Mouse (Mus musculus) right cerebral cortex, adult 18-20 months (tissue): Measurements from ENCODE around the gene Ythdf2.
"Not testable (repeated sequence)": the region's sequence is repeated elsewhere in the genome, so short reads cannot be mapped to it uniquely, and the experiment has no call there.

ENCODE experiments used
- DNase-seq: peaks from one replicate; pipeline ENCODE4 v3.0.0; 2022; ENCODE audit warnings: mixed read lengths

Gene Ythdf2

DNA sequence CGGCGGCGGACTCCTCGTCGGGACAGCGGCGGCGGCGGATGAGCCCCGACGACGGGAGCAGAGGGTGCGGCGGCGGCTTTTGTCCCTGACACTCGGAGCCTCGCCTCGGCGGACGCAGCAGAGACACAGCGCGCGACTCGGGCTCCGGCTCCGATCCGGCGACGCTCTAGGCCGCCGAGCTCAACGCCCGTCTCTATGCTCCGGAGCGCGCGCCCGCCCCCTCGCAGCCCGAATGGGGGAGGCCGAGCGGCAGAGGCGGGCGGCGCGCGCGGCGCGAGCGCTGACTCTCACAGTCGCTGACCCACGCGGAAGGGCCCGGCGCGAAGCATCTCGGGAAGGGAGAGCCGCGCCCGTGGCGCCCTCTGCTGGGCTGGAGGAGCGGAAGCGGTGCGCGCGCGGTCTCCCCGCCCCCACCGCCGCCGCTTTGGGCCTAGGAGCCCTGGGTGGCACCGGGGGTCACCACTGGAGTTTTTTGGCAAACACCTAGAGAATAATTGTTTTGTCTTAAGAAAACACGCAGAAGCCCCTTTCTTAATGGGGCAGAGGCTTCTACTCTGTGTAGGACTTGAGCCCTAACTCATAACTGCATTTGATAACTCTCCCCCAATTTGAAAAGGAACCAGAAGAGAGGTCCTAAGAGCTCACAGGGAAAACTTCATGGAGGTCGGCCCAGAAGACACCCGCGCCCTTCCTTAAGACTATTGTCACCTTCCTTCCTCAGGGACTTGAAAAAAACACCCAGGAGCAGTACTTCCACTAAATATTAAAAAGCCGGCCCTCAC lies at the start of gene Ythdf2:
Gene Ythdf2, minus strand, starts transcription at position 351 of the 782 bp plus-strand sequence.
- DNase-seq = peak; percentile 96

DNA sequence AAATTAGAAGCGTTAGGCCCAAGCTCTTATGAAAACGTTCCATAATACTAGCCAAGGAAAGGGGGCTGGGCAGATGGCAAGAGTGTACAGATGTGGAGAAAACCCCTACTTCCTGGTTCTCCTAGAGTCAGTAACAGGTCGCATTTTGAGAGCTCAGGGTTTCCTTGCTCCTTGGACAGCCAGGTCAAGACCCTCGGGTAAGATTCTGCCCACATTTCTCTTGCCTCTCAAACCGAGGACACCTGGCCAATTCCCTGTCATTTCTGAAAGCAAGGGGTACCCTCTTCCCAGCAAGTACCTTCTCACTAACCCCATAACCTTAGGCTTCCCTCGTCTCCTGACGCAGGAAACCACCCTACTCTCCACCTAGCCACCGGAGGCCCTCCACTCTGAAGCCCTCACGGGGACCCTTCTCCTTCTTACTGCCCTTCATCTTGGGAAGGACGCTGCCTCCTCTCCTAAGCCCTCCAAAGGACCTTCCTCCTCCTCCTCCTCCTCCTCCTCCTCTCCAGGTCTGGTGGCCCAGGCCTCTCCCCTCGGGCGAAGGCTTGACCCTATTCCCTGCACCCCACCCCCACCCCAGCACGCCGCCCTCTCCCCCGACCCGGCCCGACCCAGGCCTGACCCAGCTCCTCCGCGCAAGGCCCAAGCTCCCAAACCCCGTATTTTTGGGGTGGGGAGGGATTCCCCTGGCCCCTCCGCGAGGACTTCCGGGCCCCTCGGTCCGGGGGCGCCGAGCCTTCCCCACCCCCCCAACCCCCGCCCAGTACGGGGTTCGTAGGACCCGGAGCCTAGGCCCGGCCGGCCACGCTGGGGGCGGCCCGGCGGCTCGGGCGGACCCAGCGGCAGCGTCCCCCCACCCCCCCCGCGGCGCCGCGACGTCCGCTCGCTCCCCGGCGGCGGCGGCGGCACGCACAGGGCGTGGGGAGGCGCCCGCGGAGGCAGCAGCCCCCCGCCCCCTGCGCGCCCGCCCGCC lies 48.6 kb upstream of the Ythdf2 start:
- DNase-seq = no peak

DNA sequence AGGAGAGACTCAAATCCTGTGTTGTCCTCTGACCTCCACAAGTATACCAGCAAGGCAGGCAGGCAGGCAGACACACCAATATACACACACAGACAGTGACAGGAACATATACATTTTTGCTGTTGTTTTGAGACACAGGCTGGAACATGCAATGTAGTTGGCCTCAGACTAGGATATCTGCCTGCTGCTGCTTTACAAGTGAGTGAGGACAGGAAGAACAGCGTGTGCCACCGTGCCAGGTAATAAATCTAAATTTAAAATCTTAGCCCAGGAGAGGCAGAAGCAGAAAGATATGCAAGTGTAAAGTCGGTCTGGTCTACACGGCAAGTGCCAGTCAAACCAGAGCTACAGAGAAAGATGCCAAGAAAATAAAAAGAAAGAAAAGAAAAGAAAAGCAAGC lies 47.1 kb upstream of the Ythdf2 start:
- DNase-seq = no peak

DNA sequence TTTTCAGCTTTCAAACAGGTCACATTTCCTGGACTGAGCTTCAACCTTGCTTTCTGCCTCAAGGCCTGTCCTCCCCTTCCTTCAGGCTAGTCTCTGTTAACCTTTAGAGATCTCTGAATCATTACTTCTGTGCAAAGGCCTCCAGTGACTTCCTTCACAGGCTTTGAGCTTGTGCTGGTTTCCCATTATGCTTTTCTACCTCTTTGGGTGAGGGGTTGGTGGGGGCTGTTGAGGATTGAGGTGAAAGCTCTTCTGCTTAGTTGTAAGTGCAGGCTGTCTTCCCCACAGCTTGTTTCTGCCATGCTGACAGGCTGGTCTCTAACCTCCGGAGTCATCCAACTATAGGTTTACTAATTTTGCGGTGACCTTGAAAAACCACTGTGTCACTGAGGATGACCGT lies 44.3 kb upstream of the Ythdf2 start:
- no peak for DNase-seq

DNA sequence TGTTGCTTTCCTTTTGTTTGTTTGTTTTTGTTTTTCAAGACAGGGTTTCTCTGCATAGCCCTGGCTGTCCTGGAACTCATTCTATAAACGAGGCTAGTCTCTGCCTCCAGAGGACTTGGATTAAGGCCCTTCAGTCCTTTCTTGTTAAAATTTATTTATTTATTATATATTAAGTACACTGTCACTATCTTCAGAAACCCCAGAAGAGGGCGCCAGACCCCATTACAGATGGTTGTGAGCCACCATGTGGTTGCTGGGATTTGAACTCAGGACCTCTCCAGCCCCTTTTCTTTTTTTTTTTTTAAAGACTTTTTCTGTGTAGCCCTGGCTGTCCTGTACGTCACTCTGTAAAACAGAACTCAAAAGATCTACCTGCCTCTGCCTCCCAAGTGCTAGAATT lies 42.9 kb upstream of the Ythdf2 start:
- DNase-seq = no peak

DNA sequence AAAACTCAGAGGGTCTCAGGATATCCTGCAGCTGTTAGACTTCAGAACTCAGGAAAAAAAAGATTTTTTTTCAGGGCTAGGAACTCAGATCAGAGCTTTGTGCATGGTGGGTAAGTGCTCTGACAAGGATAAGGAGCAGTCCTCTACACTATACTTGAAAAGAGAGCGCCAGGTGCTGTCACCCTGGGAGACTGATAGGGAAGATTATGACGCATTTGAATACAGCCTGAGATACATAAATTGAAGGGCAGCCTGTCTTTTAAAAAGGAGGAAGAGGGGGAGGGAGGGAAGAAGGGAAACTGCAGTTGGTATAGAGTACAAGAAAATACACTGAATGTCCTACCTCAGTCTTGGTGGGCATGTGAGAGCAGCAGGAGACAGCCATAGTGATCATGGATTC lies 41.5 kb upstream of the Ythdf2 start:
- no peak for DNase-seq

DNA sequence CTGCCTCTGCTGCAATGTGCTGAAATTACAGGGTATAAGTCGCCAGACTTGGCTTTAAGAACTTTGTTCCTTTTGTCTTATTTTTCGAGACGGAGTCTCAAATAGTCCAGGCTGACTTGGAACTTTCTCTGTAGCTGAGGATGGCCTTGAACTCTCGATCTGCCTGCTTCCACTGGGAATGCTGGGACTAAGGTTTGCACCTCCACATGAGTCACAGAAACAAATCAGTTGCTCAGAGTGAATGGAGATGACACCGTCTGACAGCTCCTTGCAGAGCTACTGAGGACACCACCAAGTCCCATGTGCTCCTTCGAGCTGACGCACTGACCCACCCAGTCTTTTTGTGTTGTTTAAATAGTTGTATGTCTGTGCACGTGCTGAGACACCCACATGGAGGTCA lies 41.0 kb upstream of the Ythdf2 start:
- DNase-seq = no peak

DNA sequence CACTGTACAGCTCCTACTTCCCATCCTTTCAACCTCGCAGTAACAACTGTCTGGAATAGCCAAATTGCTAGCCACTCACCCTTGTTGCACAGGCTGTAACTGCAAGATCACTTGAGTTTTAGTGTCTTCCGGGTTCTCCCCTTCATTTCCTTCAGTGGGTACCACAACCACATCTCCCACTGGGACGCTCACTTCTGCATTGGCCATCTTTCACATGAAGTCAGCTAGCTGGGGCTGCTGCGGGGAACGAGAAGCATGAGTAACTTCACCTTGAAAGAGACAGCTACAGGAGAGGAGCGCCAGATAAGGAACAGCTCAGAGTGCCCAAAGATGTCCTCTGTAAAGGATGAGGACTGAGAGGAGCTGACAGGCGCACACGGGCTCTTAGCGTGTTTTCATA lies 39.5 kb upstream of the Ythdf2 start:
- DNase-seq = no peak

DNA sequence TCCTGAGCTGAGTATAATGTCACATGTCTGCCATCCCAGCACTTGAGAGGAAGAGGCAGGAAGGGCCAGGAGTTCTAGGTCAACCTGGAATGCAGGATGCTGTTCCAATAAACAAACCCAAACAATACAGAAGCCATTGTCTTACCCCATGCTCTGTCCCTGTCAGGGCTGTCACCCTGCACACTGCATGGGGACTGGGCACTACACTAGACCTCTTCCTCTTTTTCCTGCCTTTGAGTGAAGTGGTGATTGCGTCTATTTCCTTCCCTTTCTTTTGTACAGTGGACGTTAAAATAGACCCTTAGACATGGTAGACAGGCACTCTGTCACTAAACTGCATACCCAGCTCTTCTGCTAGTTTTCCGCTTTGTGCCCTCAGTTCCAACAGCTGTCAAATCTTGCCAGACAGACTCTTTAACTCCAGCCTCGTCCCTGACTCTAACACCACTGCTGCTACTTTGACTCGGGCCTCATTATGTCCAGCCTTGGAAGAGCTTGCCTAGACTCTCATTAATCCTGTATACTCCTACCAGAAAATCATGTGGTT lies 35.4 kb upstream of the Ythdf2 start:
- no peak for DNase-seq

DNA sequence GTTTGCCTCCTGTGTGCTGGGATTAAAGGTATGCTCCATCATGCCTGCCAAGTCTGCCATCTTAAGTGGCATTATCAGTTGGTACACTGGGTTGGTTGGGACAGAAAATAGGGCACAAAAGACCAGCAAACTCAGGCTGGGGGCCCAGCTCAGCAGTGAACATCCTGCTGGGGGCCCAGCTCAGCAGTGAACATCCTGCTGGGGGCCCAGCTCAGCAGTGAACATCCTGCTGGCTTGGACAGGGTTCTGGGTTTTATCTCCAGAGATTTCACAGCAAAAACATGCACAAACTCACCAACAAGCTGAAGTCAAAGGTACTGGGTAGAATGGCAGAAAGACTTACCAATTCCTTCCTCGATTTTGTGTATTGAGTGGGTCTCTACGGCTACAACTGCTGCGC lies 33.5 kb upstream of the Ythdf2 start:
- no peak for DNase-seq

DNA sequence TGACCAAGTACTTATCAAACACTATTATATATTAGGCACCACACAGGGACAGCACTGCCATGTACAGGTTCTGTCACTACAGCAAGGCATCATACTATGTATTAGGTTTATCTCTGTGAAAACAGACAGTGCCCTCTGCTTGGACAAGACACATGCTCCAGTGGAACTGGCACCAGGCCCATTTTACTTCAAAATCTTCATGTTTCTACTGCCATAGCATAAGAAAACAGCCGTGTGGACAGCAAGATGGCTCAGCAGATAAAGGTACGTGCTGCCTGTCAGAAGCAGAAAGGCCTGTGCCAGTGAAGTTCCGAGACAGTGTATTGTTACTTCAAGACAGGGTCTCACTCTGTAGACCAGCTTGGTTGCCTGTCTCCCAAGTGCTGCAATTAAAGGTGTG lies 29.1 kb upstream of the Ythdf2 start:
- no peak for DNase-seq

DNA sequence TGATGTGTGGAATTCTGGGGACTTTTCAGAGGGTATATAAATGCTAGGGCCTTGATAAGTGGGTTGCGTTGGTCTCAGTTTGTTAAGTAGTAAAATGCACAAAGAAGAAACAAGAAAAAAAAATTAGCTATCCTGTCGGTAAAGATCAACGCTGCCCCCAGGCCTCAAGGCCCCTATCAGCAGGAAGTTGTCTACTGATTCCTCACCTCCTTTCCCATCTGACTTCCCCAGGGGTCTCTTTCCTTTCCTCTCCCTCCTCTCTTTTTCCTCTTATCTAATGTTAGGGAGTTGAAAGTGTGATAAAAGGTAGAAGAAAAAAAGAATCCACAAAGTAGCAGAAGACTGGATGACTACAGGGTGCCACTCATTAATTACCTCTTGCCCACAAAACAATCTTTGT lies 28.3 kb upstream of the Ythdf2 start:
- no peak for DNase-seq

DNA sequence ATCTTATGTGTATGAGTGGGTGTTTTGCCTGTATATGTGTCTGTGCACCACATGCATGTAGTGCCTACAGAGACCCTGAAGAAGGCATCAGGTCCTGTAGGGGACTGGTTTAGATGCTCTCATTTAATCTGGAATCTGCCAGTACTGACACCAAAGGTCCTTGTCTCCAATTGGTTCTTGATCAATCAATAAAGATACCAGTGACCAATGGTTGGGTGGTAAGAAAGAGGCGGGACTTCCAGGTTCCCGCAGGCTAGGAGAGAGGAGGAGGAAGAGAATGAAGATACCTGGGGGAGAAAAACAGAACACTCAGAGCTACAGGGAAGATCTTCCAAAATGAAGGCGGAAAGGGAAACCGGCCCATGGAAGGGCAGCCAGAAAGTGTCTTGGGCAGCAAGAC lies 26.3 kb upstream of the Ythdf2 start:
- no peak for DNase-seq

DNA sequence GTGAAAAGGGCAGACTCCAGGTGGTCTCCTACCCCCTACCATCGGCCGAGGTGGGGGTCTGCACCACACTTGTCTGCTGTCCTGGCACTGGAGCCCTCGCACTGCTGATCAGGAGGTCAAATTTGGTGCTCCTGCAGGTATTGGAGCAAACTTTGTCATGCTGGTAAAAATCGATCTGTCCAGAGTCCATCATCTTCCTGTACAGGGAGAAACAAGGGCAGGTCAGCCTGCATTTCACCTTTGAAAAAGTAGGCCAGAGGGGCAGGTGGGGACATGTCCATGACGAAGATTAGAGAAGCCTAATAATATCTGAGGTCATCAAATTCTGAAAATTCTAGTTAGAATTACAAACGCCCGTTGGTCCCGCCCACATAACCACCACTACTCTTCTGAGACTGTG lies 22.6 kb upstream of the Ythdf2 start:
- DNase-seq = no peak

DNA sequence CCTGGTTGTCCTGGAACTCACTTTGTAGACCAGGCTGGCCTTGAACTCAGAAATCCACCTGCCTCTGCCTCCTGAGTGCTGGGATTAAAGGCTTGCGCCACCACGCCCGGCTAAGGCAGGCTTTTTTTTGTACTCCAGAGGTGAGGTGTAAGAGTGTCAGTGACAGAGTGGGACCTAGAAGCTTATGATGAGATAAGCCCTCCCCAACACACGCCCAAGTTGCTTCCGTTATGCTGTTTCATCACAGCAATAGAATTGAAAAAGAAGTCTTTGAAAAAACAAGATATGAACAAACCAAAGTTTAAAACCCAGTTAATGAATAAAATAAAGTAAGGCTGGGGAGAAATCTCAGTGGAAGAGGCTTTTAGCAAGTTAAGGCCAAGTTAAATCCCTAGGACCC lies 18.3 kb upstream of the Ythdf2 start:
- no peak for DNase-seq

DNA sequence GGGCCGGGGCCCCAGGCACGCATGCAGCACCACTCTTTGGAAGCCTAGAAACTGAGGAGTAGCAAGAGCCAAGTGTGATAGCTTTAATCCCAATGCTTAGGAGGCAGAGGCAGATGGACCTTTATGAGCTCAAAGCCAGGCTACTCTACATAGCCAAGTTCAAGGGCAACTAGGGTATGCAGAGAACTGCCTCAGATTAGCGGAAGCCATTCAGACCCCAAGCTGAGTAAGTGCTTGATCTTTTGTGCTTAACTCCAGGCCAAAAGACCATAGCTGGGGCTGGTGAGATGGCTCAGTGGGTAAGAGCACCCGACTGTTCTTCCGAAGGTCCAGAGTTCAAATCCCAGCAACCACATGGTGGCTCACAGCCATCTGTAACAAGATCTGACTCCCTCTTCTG lies 9.9 kb upstream of the Ythdf2 start:
- DNase-seq = not testable (repeated sequence)

DNA sequence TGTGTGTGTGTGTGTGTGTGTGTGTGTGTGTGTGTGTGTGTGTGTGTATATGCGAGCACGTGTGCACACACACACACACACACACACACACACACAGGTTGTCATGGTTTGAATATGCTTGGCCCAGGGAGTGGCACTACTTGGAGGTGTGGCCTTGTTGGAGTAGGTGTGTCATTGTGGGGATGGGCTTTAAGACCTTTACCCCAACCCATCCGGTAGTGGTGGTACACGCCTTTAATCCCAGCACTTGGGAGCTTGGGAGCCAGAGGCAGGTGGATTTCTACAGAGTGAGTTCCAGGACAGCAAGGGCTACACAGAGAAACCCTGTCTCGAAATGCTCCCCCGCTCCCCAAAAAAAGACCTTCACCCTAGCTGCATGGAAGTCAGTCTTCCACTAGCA lies 6.3 kb upstream of the Ythdf2 start:
- not testable (repeated sequence) for DNase-seq

DNA sequence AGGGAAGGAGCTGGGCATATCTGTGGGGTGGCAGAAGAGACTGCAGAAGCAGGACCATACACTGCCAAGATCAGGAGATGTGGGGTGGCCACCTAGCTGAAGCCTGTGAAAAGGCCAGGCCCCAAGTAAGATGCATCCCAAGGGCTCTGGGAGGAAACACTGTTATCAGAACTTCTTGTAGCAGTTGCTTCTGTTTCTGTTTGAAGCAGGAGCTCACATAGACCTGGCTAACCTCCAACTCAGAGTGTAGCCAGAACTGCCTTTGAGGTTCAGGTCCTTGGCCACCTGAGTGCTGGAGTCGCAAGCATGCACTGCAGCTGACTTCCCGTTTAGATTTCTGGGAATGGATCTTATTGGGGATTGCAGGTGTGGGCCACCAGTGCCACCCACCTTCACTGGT lies 5.7 kb upstream of the Ythdf2 start:
- no peak for DNase-seq

DNA sequence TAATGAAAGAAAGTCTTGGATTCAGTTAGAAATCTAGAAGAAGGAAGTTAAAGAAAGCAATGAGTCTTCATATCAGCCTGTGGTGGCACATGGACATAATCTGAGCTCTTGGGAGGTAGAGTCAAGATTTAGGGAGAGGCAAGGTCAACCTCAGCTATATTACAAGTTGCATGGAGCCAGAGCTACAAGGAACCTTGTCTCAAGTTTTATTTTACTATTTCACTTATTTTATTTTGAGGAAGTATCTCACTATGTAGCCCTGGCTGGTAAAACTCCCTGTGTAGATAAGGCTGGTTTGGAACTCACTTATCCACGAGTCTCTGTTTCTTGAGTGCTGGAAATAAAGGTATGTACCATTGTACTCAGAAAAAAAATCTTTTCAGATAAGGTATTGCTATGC lies 4.5 kb upstream of the Ythdf2 start:
- DNase-seq = no peak

DNA sequence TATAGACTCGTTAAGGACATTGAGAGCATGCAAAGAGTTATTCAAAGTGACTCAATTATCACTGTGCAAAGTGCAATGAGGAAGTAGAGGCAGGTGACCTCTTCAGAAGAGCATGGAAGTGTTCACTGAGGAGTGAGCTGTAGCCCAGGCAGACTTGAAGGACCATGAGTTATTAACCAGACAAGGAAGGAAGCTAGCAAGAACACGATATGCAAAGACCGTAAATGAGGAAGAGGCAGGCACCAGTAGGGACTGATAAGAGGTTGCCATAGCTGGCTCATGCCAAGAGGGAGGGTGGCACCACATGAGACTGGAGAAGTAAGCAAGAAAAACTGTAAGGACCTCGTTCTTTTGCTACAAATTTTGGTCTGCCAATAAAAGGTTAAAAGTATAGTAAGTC lies 2.7 kb upstream of the Ythdf2 start:
- DNase-seq = no peak

DNA sequence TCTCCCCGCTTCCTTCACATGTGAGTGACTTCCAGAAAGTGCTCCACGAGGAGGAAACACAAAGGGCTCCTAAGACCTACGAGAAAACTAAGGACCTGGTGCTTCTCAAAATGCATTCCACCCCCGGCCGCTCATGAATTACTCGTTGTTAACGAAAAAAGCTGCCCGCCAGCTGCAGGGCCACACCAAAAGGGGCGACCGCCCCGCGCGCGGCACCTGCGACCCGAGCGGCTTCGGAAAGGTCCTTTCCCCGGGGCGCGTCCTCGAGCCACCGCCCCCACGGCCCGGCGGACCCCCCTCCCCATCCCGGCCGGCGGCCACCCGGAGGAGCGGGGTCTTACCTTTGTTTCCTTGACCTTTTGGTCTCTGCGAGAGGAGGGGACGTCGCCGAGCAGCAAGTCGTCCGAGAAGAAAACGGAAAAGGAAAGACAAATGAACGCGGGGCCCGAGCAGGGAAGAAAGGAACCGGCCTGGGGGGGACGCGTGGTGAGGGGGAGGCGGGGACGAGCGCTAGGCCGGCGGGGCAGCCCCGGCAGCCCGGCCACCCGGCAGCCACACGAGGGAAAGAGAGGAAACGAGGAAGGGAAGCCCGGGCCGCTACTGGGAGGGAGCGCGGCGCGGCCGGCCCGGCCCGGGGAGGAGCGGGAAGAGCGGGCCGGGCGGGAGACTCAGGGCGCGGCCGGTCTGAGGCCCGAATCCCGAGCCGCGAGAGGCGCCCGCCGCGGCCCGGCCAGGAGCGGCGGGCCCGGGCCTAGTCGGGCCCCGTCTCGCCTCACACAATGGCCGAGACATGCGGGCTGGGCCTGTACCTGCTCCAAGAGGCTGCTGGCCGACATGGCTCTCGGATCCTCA lies 786 bp downstream of the Ythdf2 start:
- no peak for DNase-seq

DNA sequence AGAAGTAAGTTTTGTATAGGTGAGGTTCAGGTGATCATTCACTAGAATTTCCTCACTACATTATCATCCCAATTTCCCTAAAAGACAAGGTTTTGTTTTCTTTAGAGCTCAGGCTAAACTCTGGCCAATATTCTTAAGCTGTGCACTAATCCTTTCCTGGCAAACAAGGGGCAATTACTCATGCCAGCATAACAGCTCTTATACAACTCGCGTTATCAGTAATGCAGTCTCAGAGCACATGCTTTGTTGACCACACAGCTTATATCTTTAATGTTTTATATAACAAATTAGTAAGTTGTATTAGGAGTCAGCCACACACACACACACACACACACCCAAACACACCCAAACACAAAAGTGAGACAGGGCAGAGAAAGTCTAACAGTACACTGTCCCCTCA lies 1.8 kb downstream of the Ythdf2 start:
- no peak for DNase-seq

DNA sequence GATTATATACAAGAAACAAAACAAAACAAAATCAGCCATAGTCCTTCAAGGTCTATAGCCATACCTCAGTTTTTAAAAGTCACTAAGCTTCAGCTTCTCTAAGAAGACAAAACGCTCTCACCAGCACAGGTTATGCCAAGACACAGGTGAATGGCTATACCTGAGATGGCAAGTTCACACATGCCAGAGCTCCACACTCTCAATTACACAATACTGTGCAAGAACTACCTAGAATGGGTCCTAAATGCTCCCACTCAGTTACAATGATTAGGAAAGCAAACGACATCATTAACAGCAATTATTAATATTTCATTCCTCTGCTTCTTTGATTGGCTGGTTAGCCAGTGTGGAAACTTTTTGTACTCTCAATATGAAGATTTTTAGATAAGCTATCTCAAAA lies 2.8 kb downstream of the Ythdf2 start:
- DNase-seq = no peak
